Mouse (Mus musculus): ENCODE results near the gene Hist1h2ai. TPM values are rescaled to one million over a fixed set of nuclear protein-coding genes. Genes with fewer than 3 reads are reported as not detected.
"Not testable (repeated sequence)": the region's sequence is repeated elsewhere in the genome, so short reads cannot be mapped to it uniquely, and the experiment has no call there.

Gene Hist1h2ai
- polyA plus RNA-seq, 1 experiment: 37.9 TPM

GRCm38 (mm10) chr13:21715131-21715863, 925 bp upstream of the Hist1h2ai start:
- Histone ChIP-seq H3K27me3 (ENCODE audit: control insufficient read depth) (no peaks in the 10 kb centered on the region), H3K9me3 (ENCODE audit: control insufficient read depth, low read length) (no peaks in the 10 kb centered on the region), H3K4me3 (replicated peaks) (peak overlapping the region; percentile 78), H3K4me1 (ENCODE audit: control insufficient read depth) (peaks cover 64% of the 10 kb centered on the region), H3K36me3 (ENCODE audit: control insufficient read depth) (no peaks in the 10 kb centered on the region; the same call in 1 of the 2 replicates)
- no peak for TF ChIP-seq GATA1 (IDR thresholded peaks at IDR 0.05; ENCODE audit: low read length)
- no peak for TF ChIP-seq TAL1 (IDR thresholded peaks at IDR 0.05; ENCODE audit: low read length)

- Histone ChIP-seq H3K4me1 (ENCODE audit: control insufficient read depth) (peaks cover 60% of the 10 kb centered on the region), H3K4me3 (replicated peaks) (peak overlapping the region; percentile 71)
- H3K27me3 ChIP-seq (ENCODE audit: control insufficient read depth); H3K36me3 ChIP-seq (ENCODE audit: control insufficient read depth); H3K9me3 ChIP-seq (ENCODE audit: control insufficient read depth, low read length): not testable (repeated sequence)
Observed at GRCm38 (mm10) chr13:21716540-21717391, 544 bp downstream of the Hist1h2ai start.

GRCm38 (mm10) chr13:21717397-21718357, 1.5 kb downstream of the Hist1h2ai start, which contains the start of gene Hist1h3h:
Gene Hist1h3h, plus strand, starts transcription at chr13:21717659.
- H3K4me3 ChIP-seq (replicated peaks): peak within 1 kb of the TSS; percentile 79
- peaks cover 62% of the 10 kb centered on the region for H3K4me1 ChIP-seq (ENCODE audit: control insufficient read depth)
- H3K27me3 ChIP-seq (ENCODE audit: control insufficient read depth); H3K9me3 ChIP-seq (ENCODE audit: control insufficient read depth, low read length); H3K36me3 ChIP-seq (ENCODE audit: control insufficient read depth): not testable (repeated sequence)

GRCm38 (mm10) chr13:21718381-21719080, 2.3 kb downstream of the Hist1h2ai start:
- Histone ChIP-seq H3K9me3 (ENCODE audit: control insufficient read depth, low read length) (no peaks in the 10 kb centered on the region), H3K4me3 (replicated peaks) (peak overlapping the region; percentile 79), H3K4me1 (ENCODE audit: control insufficient read depth) (peaks cover 69% of the 10 kb centered on the region), H3K27me3 (ENCODE audit: control insufficient read depth) (no peaks in the 10 kb centered on the region), H3K36me3 (ENCODE audit: control insufficient read depth) (no peaks in the 10 kb centered on the region; the same call in 1 of the 2 replicates)
- TF ChIP-seq GATA1 (IDR thresholded peaks at IDR 0.05; ENCODE audit: low read length): no peak
- TF ChIP-seq TAL1 (IDR thresholded peaks at IDR 0.05; ENCODE audit: low read length): no peak

GRCm38 (mm10) chr13:21721107-21721756, 5.0 kb downstream of the Hist1h2ai start:
- H3K4me3 ChIP-seq (replicated peaks): peak overlapping the region; percentile 79
- peaks cover 56% of the 10 kb centered on the region for H3K4me1 ChIP-seq (ENCODE audit: control insufficient read depth)
- H3K27me3 ChIP-seq (ENCODE audit: control insufficient read depth): not testable (repeated sequence)

GRCm38 (mm10) chr13:21721757-21722372, 5.6 kb downstream of the Hist1h2ai start, which contains the start of gene Hist1h2bm:
Gene Hist1h2bm, plus strand, starts transcription at chr13:21722044.
- not testable (repeated sequence) for H3K9me3 ChIP-seq (ENCODE audit: control insufficient read depth, low read length); H3K27me3 ChIP-seq (ENCODE audit: control insufficient read depth); H3K36me3 ChIP-seq (ENCODE audit: control insufficient read depth)
- Histone ChIP-seq H3K4me3 (replicated peaks) (peak within 1 kb of the TSS; percentile 79), H3K4me1 (ENCODE audit: control insufficient read depth) (peaks cover 53% of the 10 kb centered on the region)

More at GRCm38 (mm10) chr13:21721107-21721756, 5.0 kb downstream of the Hist1h2ai start:
- not testable (repeated sequence) for H3K9me3 ChIP-seq (ENCODE audit: control insufficient read depth, low read length); H3K36me3 ChIP-seq (ENCODE audit: control insufficient read depth)

GRCm38 (mm10) chr13:21722373-21722925, 6.2 kb downstream of the Hist1h2ai start:
- no peaks in the 10 kb centered on the region; the same call in 1 of the 2 replicates for H3K36me3 ChIP-seq (ENCODE audit: control insufficient read depth)
- TF ChIP-seq TAL1 (IDR thresholded peaks at IDR 0.05; ENCODE audit: low read length) (no peak), GATA1 (IDR thresholded peaks at IDR 0.05; ENCODE audit: low read length) (no peak)
- peak overlapping the region; percentile 69 for H3K4me3 ChIP-seq (replicated peaks)
- H3K27me3 ChIP-seq (ENCODE audit: control insufficient read depth): no peaks in the 10 kb centered on the region
- no peaks in the 10 kb centered on the region for H3K9me3 ChIP-seq (ENCODE audit: control insufficient read depth, low read length)
- H3K4me1 ChIP-seq (ENCODE audit: control insufficient read depth): peaks cover 52% of the 10 kb centered on the region
